Mouse (Mus musculus) heart, embryonic 14.5 days (tissue): ENCODE measurements around the gene Slc44a1. TPM values are rescaled to one million over a fixed set of nuclear protein-coding genes. Genes with fewer than 3 reads are reported as not detected.

Source experiments
- ATAC-seq: fragments of 200-750 bp; cut with Nextera tagmentation; 2 replicates; pipeline ENCODE4 v1.8.0; 2017; ENCODE audit warnings: low read depth, moderate TSS enrichment; ENCODE audit not compliant: insufficient number of reproducible peaks, insufficient read depth, low FRiP score
- H3K27ac ChIP-seq, 2 experiments: fragments of 200-500 bp in 1 of 2; fragments of 300-500 bp in 1 of 2; sonication (generic) in 1 of 2; replicated peaks in 1 of 2; 2 replicates each; pipeline ENCODE4 v1.5.1; 2012 to 2014; ENCODE audit warnings: low read depth in 2 of 2, low read length in 2 of 2, control low read depth in 1 of 2, mild to moderate bottlenecking in 1 of 2, mixed read lengths in 1 of 2; ENCODE audit not compliant: control insufficient read depth in 1 of 2, insufficient read depth in 1 of 2
- H3K27me3 ChIP-seq: fragments of 300-500 bp; sonication (generic); 2 replicates; pipeline ENCODE4 v1.6.1; 2014; ENCODE audit warnings: mild to moderate bottlenecking, low read length, control low read depth; ENCODE audit not compliant: control insufficient read depth, insufficient read depth
- H3K36me3 ChIP-seq: fragments of 300-500 bp; sonication (generic); 2 replicates; pipeline ENCODE4 v1.6.1; 2014; ENCODE audit warnings: mild to moderate bottlenecking, control low read depth, low read length, mixed read lengths; ENCODE audit not compliant: control insufficient read depth, insufficient read depth
- H3K4me1 ChIP-seq, 2 experiments: fragments of 200-500 bp in 1 of 2; fragments of 300-500 bp in 1 of 2; sonication (generic) in 1 of 2; 2 replicates each; pipeline ENCODE4 v1.6.1; 2012 to 2014; ENCODE audit warnings: low read length in 2 of 2, control low read depth in 1 of 2, mixed read lengths in 1 of 2; ENCODE audit not compliant: control insufficient read depth in 2 of 2, insufficient read depth in 2 of 2
- H3K4me2 ChIP-seq: fragments of 300-500 bp; sonication (generic); 2 replicates; pipeline ENCODE4 v1.6.1; 2014; ENCODE audit warnings: mild to moderate bottlenecking, low read length
- H3K4me3 ChIP-seq, 2 experiments: fragments of 200-500 bp in 1 of 2; fragments of 300-500 bp in 1 of 2; sonication (generic) in 1 of 2; 2 replicates each; pipeline ENCODE4 v1.5.1; 2012 to 2014; ENCODE audit warnings: low read length in 2 of 2, mild to moderate bottlenecking in 2 of 2, control low read depth in 1 of 2, low read depth in 1 of 2, moderate library complexity in 1 of 2; ENCODE audit not compliant: control insufficient read depth in 1 of 2, insufficient read depth in 1 of 2
- H3K9ac ChIP-seq: fragments of 300-500 bp; sonication (generic); 2 replicates; pipeline ENCODE4 v1.6.1; 2014; ENCODE audit warnings: mild to moderate bottlenecking, low read length
- H3K9me3 ChIP-seq: fragments of 300-500 bp; sonication (generic); 2 replicates; pipeline ENCODE4 v1.6.1; 2016; ENCODE audit warnings: low read length, control low read depth; ENCODE audit not compliant: control insufficient read depth
- WGBS: fragments of 180-500 bp; shearing (Covaris S2); extraction: QIAGEN DNeasy Blood & Tissue Kit; methylation state at CpG from one replicate; pipeline ENCODE4 v1.1.7; 2014; 5-methylcytosine and 5-hydroxymethylcytosine counted together
- polyA plus RNA-seq: library from polyadenylated mRNA; unstranded; fragments of >200 nt; fragmentation: Nextera tagmentation; extraction: Ambion mirVana; gene quantifications from 2 replicates; pipeline ENCODE4 v1.2.1, GENCODE M21; 2014

Gene Slc44a1
- polyA plus RNA-seq, 1 experiment from 2014 or later, result 34.0 TPM

GRCm38 (mm10) chr4:53458503-53458902 lies 18.3 kb downstream of the Slc44a1 start:
- Histone ChIP-seq H3K4me1 (peaks cover 7 to 12% of the 10 kb centered on the region in 2 experiments), H3K9me3 (no peaks in the 10 kb centered on the region), H3K27ac (no peak overlapping the region), H3K4me3 (no peak overlapping the region), H3K27me3 (no peaks in the 10 kb centered on the region), H3K36me3 (no peaks in the 10 kb centered on the region), H3K9ac (no peak overlapping the region), H3K4me2 (no peak overlapping the region)
- 82% methylated on average over 3 of the region's 3 CpGs for WGBS
- no peak for ATAC-seq

DNA sequence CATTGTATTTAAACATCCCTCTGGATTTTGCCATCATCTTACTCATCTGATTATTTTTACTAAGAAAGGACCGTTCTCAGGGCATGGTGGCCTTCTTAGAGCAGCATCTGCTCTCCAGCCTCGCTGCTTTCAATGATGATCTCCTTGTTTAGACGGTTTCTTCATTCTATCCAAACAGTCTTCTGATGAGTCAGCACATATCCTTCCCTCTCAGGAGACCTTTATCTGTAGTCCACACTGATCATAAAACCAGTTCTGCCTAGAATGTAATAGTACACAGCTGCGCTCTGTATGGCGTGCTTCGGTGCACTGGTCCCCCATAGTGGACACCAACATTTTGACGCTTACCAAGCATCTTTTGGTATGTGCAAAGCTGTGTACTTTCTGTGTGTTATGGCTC lies 19.5 kb downstream of the Slc44a1 start:
- Histone ChIP-seq H3K27ac (no peak overlapping the region), H3K9ac (no peak overlapping the region), H3K4me2 (no peak overlapping the region), H3K36me3 (no peaks in the 10 kb centered on the region), H3K4me1 (peaks cover 7 to 8% of the 10 kb centered on the region in 2 experiments), H3K4me3 (no peak overlapping the region), H3K9me3 (no peaks in the 10 kb centered on the region), H3K27me3 (no peaks in the 10 kb centered on the region)
- WGBS, result 86% methylated on average over 7 of the region's 7 CpGs
- ATAC-seq, result no peak

DNA sequence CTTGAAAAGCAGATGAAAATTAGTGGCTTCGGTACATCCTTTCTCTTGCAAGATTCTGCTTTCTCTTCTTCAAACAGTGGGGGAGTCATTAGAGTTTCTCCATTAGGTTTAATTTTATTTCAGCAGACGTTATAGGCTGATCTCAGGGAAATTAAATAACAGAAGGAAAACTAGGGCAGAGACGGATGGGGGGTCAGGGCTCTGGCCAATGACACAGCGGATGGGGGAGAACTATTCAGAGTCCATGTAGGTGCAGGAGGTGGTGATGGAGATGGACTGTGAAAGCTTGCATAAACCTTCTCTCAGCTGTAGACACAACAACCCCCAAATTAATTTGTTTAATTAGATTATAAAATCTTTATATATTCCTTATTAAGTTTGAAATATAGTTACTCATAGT lies 20.8 kb downstream of the Slc44a1 start:
- Histone ChIP-seq H3K4me2 (no peak overlapping the region), H3K27ac (no peak overlapping the region), H3K4me1 (peaks cover 7 to 8% of the 10 kb centered on the region in 2 experiments), H3K9me3 (no peaks in the 10 kb centered on the region), H3K9ac (no peak overlapping the region), H3K36me3 (no peaks in the 10 kb centered on the region), H3K4me3 (no peak overlapping the region), H3K27me3 (no peaks in the 10 kb centered on the region)
- WGBS, result 88% methylated on average over 4 of the region's 4 CpGs
- ATAC-seq, result no peak

- Histone ChIP-seq H3K36me3 (no peaks in the 10 kb centered on the region), H3K4me2 (no peak overlapping the region), H3K9ac (no peak overlapping the region), H3K4me3 (no peak overlapping the region), H3K27me3 (no peaks in the 10 kb centered on the region), H3K4me1 (peaks cover 7 to 8% of the 10 kb centered on the region in 2 experiments), H3K27ac (0 out of 4 replicates have a peak overlapping the region, but pooled peaks of 1 of the 2 experiments have one; percentile 14), H3K9me3 (no peaks in the 10 kb centered on the region)
- ATAC-seq, result no peak
- 67% methylated on average over 5 of the region's 5 CpGs for WGBS
Observed at GRCm38 (mm10) chr4:53462069-53462468, 21.9 kb downstream of the Slc44a1 start.

DNA sequence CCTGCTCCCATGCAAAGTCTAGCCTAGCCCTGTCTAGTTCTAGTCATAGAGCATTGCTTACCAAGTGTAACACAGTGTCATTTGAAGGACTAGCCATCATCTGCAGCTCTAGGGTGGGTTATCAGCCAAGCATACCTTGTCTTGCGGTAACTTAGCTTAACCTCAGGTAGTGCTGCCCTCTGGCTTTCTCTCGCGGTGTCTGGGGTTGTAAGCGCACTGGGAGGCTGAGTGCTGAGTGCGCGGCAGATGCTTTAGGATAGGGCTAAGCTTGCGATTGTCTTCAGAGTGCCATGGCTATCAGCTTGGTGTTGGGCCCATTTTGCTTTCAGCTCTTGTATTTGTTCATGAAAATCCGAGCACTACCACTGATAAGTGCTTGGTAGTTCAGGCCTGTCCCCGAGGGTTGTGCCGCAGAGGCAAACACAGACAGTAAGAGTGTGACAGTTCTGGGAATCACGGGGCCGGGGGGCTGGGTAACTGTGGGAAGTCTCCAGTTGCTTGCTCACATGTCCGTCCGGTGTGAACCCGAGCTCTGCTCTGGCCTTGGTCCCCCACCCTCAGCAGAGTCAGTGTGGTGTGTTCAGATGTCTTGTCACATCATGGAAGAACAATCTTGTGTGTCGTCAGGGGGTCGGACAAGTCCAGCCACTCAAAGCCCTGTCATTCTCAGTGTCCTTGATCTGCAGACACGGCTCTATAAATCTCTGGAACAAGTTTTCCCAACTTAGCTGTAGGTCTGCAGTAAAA lies 22.5 kb downstream of the Slc44a1 start:
- no peaks in the 10 kb centered on the region for H3K27me3 ChIP-seq
- ATAC-seq, result no peak
- H3K4me1 ChIP-seq, result peaks cover 7 to 8% of the 10 kb centered on the region in 2 experiments
- peak overlapping the region in 1 of 2 experiments; percentile 14; a peak in 1 of 4 replicates for H3K27ac ChIP-seq
- H3K9me3 ChIP-seq, result no peaks in the 10 kb centered on the region
- no peak overlapping the region for H3K4me3 ChIP-seq
- H3K4me2 ChIP-seq, result peak overlapping the region; percentile 34
- no peaks in the 10 kb centered on the region for H3K36me3 ChIP-seq
- 46% methylated on average over 18 of the region's 18 CpGs for WGBS
- H3K9ac ChIP-seq, result no peak overlapping the region

- no peak overlapping the region for H3K4me3 ChIP-seq
- WGBS, result 84% methylated on average over 1 of the region's 1 CpGs
- no peaks in the 10 kb centered on the region for H3K9me3 ChIP-seq
- H3K27me3 ChIP-seq, result no peaks in the 10 kb centered on the region
- ATAC-seq, result no peak
- no peak overlapping the region for H3K9ac ChIP-seq
- peaks cover 9 to 13% of the 10 kb centered on the region in 2 experiments for H3K4me1 ChIP-seq
- no peak overlapping the region for H3K27ac ChIP-seq
- H3K4me2 ChIP-seq, result no peak overlapping the region
- no peaks in the 10 kb centered on the region for H3K36me3 ChIP-seq
Observed at GRCm38 (mm10) chr4:53465887-53466286, 25.7 kb downstream of the Slc44a1 start.

DNA sequence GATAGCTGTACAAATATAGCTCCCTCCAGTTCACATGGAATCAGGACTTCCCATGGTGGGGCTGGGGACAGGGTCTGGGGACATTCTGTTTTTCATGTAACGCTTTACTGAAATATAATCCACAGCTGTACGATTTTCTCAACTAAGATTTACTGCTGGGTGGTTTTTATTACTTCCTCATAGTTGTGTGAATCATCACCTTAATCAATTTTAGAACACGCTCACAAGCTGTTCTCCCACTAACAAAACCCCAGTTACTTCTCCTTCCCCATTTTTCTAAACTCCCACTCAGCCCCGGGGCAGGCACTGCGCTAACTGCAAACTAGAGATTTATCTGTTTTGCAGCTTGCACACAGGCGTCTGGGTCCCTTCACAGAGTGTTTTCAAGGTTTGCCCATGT lies 28.8 kb downstream of the Slc44a1 start:
- ATAC-seq, result no peak
- Histone ChIP-seq H3K9me3 (no peaks in the 10 kb centered on the region), H3K27me3 (no peaks in the 10 kb centered on the region), H3K4me2 (no peak overlapping the region), H3K36me3 (no peaks in the 10 kb centered on the region), H3K27ac (no peak overlapping the region), H3K9ac (no peak overlapping the region), H3K4me3 (no peak overlapping the region), H3K4me1 (peaks cover 2 to 4% of the 10 kb centered on the region in 2 experiments; a peak in 1 of 4 replicates)
- WGBS, result 75% methylated on average over 6 of the region's 6 CpGs

GRCm38 (mm10) chr4:53474109-53474508 lies 33.9 kb downstream of the Slc44a1 start:
- Histone ChIP-seq H3K4me3 (no peak overlapping the region), H3K4me1 (peaks cover 6 to 13% of the 10 kb centered on the region in 2 experiments), H3K4me2 (no peak overlapping the region), H3K9me3 (no peaks in the 10 kb centered on the region), H3K27ac (no peak overlapping the region), H3K9ac (no peak overlapping the region), H3K27me3 (no peaks in the 10 kb centered on the region), H3K36me3 (no peaks in the 10 kb centered on the region)
- no peak for ATAC-seq
